Mouse (Mus musculus): ENCODE measurements at regions not wholly inside any gene's neighbourhood (a gene's known extent, or its start where the extent isn't known, plus 50 kb on each side); places are given as distances from the start of the nearest gene placed in this dataset.

GRCm38 (mm10) chr2:128431751-128432150 is 159.3 kb upstream of the Spdye4c start:
- no peak for DNase-seq (ENCODE audit: low spot score in 2 of 2)

GRCm38 (mm10) chr2:128432741-128433140 is 158.3 kb upstream of the Spdye4c start:
- DNase-seq (ENCODE audit: low spot score in 2 of 2), result no peak

- no peak for DNase-seq (ENCODE audit: low spot score in 2 of 2)
Measured at GRCm38 (mm10) chr2:128433553-128434081, 157.4 kb upstream of the Spdye4c start.

GRCm38 (mm10) chr2:128434200-128434977 is 156.6 kb upstream of the Spdye4c start:
- DNase-seq (ENCODE audit: low spot score in 2 of 2), result no peak

GRCm38 (mm10) chr2:128436378-128436777 is 154.6 kb upstream of the Spdye4c start:
- DNase-seq (ENCODE audit: low spot score in 2 of 2), result no peak

- DNase-seq (ENCODE audit: low spot score in 2 of 2), result no peak
Measured at GRCm38 (mm10) chr2:128437698-128438097, 153.3 kb upstream of the Spdye4c start.

GRCm38 (mm10) chr2:128438161-128438822 is 152.7 kb upstream of the Spdye4c start:
- no peak for DNase-seq (ENCODE audit: low spot score in 2 of 2)

- no peak for DNase-seq (ENCODE audit: low spot score in 2 of 2)
Measured at GRCm38 (mm10) chr2:128438897-128439296, 152.1 kb upstream of the Spdye4c start.

- DNase-seq (ENCODE audit: low spot score in 2 of 2), result no peak
Measured at GRCm38 (mm10) chr2:128444599-128445011, 146.4 kb upstream of the Spdye4c start.

GRCm38 (mm10) chr2:128445443-128445842 is 145.6 kb upstream of the Spdye4c start:
- no peak for DNase-seq (ENCODE audit: low spot score in 2 of 2)

GRCm38 (mm10) chr2:128449294-128449693 is 141.7 kb upstream of the Spdye4c start:
- DNase-seq (ENCODE audit: low spot score in 2 of 2), result no peak

GRCm38 (mm10) chr2:128450045-128450444 is 141.0 kb upstream of the Spdye4c start:
- no peak for DNase-seq (ENCODE audit: low spot score in 2 of 2)

- no peak for DNase-seq (ENCODE audit: low spot score in 2 of 2)
Measured at GRCm38 (mm10) chr2:128451554-128452239, 139.3 kb upstream of the Spdye4c start.

GRCm38 (mm10) chr2:128452582-128452981 is 138.4 kb upstream of the Spdye4c start:
- DNase-seq (ENCODE audit: low spot score in 2 of 2), result no peak

- no peak for DNase-seq (ENCODE audit: low spot score in 2 of 2)
Measured at GRCm38 (mm10) chr2:128454509-128454908, 136.5 kb upstream of the Spdye4c start.

GRCm38 (mm10) chr2:128457591-128458209 is 133.3 kb upstream of the Spdye4c start:
- DNase-seq (ENCODE audit: low spot score in 2 of 2), result no peak

GRCm38 (mm10) chr2:128465214-128465984 is 125.6 kb upstream of the Spdye4c start:
- DNase-seq (ENCODE audit: low spot score in 2 of 2), result peak in 1 of 2 experiments; percentile 11

GRCm38 (mm10) chr2:128467490-128468245 is 123.3 kb upstream of the Spdye4c start:
- no peak for DNase-seq (ENCODE audit: low spot score in 2 of 2)

GRCm38 (mm10) chr2:128468323-128468722 is 122.7 kb upstream of the Spdye4c start:
- DNase-seq (ENCODE audit: low spot score in 2 of 2), result no peak

- no peak for DNase-seq (ENCODE audit: low spot score in 2 of 2)
Measured at GRCm38 (mm10) chr2:128470351-128470750, 120.7 kb upstream of the Spdye4c start.
